Mouse (Mus musculus) olfactory bulb, adult 2 months (tissue): ENCODE results near the gene Slc24a4.

Experiments
- CTCF ChIP-seq: fragments of 200-500 bp; IDR thresholded peaks from 2 replicates; pipeline ENCODE4 v1.5.1; 2012; ENCODE audit warnings: low read depth, mild to moderate bottlenecking, low read length, moderate library complexity; ENCODE audit not compliant: insufficient read depth
- POLR2A ChIP-seq: fragments of 200-500 bp; IDR thresholded peaks from 2 replicates; pipeline ENCODE4 v1.6.1; 2012; ENCODE audit warnings: mild to moderate bottlenecking, low read depth, low read length, moderate library complexity; ENCODE audit not compliant: insufficient read depth

DNA sequence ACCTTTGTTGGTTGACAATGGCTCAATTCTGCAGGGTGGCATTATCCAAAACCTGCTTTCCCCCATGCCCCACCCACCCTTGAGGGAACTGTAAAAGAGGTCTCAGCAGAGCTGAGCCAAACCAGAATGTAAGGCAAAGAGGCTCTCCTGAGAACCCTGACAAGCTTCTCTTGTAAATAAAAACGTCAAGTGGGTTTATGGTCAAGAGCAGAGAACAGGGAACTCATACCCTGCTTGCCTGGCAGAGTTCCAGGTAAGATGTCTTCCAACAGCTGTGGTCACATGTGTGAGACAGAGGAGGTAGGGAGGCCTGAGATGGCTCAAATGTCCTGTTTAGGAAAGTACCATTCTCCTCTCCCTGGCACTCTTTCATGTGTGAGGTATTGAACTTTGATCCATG is 22.5 kb upstream of the Slc24a4 start:
- TF ChIP-seq POLR2A (no peak), CTCF (no peak)
